Mouse (Mus musculus): ENCODE measurements around the gene Serbp1.
"Not testable (repeated sequence)": the region's sequence is repeated elsewhere in the genome, so short reads cannot be mapped to it uniquely, and the experiment has no call there.

The Serbp1 gene

DNA sequence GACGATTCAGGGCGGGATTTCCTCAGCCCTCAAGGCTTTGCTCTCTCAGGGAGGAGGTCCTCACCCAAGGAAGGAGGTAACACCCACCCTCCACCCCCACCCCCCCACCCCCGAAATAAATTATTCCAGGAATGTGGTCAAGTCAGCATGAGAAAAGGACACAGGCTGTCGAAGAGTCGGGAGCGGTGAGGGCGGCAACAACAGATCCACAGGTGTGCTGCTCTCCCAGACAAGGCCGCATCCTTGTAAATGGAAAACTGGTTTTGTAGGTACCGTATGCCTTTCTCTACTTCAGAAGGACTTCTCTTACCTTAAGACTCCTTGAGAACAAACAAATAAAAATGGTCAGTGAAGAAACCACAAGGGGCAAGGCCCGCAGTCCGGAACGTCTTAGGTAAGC is at the start of gene Serbp1:
Gene Serbp1, plus strand, starts transcription at position 200 of the 400 bp plus-strand sequence.
- DNase-seq (ENCODE audit: low read depth, low spot score): no peak

DNA sequence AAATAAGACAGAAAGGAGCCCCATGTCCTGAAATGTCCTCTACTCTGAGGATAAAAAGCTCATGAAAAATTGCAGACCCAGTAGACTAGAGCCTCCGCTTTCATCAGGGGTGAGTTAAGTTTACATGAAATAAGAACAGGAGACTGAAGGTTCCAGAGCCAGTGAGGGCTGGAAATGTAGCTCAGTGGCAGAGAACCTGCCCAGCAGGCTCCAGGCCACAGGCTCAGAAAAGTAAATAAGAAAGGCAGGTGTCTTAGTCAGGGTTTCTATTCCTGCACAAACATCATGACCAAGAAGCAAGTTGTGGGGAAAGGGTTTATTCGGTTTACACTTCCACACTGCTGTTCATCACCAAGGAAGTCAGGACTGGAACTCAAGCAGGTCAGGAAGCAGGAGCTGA is 44.4 kb upstream of the Serbp1 start:
- no peak for DNase-seq (ENCODE audit: low read depth, low spot score)

- no peak for DNase-seq (ENCODE audit: low read depth, low spot score)
These were observed 43.4 kb upstream of the Serbp1 start for GRCm38 (mm10) chr6:67194606-67195005.

DNA sequence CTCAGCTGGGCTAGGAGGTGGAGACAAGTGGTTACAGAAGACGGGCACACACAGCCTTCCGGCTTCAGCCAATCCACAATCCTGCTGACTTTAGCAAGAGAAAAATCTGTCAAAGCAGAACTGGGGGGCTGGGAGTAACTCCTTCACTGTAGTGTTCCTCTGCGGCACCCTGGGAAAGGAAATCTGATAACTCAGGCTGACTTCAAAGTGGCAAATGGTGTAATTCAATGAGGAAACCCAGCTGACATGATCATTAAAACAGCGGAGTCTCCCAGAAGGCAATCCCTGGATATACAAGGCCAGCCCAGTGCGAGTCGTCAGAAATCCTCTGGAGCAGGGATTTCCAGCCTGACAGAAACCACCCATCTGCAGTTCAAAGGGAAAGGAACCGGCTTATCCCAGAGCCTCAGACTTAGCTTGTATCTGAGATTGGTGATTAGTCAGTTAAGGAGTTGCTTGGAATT is 42.8 kb upstream of the Serbp1 start:
- no peak for DNase-seq (ENCODE audit: low read depth, low spot score)

GRCm38 (mm10) chr6:67196821-67197220 is 41.2 kb upstream of the Serbp1 start:
- no peak for DNase-seq (ENCODE audit: low read depth, low spot score)

- DNase-seq (ENCODE audit: low read depth, low spot score): peak; percentile 19
These were observed 39.9 kb upstream of the Serbp1 start for GRCm38 (mm10) chr6:67198085-67198484.

DNA sequence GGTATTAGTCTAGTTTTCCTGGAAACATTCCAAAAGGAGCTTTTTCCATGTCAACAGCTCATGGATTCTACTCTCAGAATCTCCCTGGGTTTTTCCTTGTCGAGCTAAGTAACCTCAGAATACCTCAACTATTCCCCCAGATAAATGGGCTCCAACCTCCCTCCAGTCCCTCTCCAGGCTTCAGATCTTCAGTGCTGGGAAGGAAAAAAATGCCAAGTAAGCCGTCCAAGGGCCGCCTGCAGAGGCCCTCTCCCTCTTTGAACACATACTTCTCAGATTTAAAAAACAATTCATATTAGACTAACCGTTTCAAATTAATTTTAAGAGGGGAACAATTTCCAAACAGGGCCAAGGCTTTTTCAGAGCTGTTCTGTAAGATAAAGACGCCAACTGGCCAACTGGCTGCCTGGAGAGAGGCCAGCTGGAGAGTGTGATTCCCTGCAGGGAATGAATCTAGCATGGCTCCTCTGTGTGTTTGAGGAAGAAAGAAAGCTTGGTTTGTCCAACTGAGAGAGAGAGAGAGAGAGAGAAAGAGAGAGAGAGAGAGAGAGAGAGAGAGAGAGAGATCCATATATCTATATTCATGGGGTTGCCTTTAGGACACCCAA is 37.2 kb upstream of the Serbp1 start:
- no peak for DNase-seq (ENCODE audit: low read depth, low spot score)

GRCm38 (mm10) chr6:67205081-67206037 is 32.6 kb upstream of the Serbp1 start:
- DNase-seq (ENCODE audit: low read depth, low spot score): no peak

- no peak for DNase-seq (ENCODE audit: low read depth, low spot score)
These were observed 25.6 kb upstream of the Serbp1 start for GRCm38 (mm10) chr6:67212362-67212761.

- DNase-seq (ENCODE audit: low read depth, low spot score): no peak
These were observed 24.4 kb upstream of the Serbp1 start for GRCm38 (mm10) chr6:67213429-67214098.

GRCm38 (mm10) chr6:67217402-67217801 is 20.6 kb upstream of the Serbp1 start:
- no peak for DNase-seq (ENCODE audit: low read depth, low spot score)

GRCm38 (mm10) chr6:67217846-67218245 is 20.1 kb upstream of the Serbp1 start:
- no peak for DNase-seq (ENCODE audit: low read depth, low spot score)

DNA sequence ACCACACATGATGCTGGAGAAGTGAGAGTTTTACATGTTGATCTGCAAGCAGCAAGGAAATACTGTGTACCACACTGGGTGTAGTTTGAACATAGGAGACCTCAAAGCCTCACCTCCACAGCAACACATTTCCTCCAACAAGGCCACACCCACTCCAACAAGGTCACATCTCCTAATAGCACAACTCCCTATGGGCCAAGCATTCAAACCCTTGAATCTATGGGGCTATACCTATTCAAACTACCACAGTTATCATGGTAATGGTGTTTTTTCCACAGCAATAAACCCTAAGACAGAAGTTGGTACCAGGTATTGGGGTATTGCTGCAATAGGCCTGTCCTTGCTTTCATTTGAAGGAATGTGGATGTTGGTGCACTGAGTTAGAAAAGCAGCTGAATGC is 19.4 kb upstream of the Serbp1 start:
- no peak for DNase-seq (ENCODE audit: low read depth, low spot score)

- not testable (repeated sequence) for DNase-seq (ENCODE audit: low read depth, low spot score)
These were observed 18.0 kb upstream of the Serbp1 start for GRCm38 (mm10) chr6:67219931-67220330.

DNA sequence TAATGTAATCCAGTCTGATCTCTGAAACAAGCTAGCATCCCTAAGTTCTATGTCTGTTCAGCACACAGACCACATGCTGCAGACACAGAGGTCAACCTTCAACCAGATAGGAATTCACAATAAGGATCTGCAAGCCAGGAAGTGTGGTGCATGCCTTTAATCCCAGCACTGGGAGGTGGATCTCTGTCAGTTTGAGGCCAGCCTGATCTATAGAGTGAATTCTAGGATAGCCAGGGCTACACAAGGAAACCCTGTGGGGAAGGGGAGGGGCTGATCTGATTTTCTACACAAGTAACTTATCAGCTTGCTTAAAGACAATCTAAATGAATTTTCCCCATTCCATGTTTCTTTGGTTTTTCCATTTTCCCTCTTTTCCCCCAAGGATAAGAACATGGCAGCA is 17.2 kb upstream of the Serbp1 start:
- DNase-seq (ENCODE audit: low read depth, low spot score): no peak

- DNase-seq (ENCODE audit: low read depth, low spot score): no peak
These were observed 14.9 kb upstream of the Serbp1 start for GRCm38 (mm10) chr6:67223082-67223481.

DNA sequence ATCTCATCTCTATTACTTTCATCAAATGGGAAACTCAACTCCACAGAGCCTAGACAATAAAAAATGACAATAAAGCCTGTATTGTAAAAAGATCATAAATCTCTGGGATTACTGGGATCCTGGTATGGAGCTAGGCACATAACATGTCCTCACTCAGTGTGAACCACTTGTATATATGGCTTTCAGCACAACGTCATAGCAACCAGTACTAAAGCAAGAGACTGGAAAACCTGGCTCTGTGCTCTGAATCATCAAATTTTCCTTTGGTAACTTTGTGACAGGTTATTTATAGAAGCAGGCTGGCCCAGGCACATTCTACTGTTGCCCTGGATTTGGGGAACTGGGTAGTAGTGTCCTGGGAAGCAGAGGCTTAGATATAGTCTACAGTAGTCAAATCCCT is 14.5 kb upstream of the Serbp1 start:
- no peak for DNase-seq (ENCODE audit: low read depth, low spot score)

GRCm38 (mm10) chr6:67226286-67226685 is 11.7 kb upstream of the Serbp1 start:
- DNase-seq (ENCODE audit: low read depth, low spot score): no peak

DNA sequence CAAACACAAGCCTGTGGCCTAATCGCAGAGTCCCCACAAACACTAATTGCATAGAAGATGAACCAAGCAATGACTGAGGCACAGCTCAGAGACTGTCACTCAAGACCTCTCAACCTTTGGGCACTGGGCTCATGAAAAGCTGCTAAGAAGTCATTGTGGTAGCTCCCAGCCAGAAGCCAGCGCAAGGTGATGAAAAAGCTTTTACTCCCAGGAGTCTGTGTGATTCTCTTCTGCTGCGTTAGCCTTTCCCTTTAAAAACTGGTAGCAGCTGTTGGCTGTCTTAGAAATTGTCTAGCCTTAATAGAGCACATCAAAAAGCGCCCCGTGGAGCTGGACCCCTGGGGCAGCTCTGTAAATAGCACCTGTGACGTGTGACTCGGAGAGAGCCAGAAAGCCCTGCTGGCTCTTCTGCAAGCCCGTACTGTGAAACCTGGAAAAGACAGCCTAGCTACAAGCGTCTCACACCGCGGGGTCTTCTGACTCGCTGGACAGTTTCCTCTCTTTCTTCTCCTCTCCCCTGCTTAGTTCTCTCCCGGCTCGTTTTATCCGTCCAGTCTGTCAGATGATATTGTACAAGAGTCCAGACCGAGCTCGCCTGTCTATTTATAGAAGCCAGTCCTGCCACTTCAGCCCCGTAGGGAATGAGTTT is 9.4 kb upstream of the Serbp1 start:
- DNase-seq (ENCODE audit: low read depth, low spot score): no peak

GRCm38 (mm10) chr6:67229521-67229920 is 8.5 kb upstream of the Serbp1 start:
- no peak for DNase-seq (ENCODE audit: low read depth, low spot score)

DNA sequence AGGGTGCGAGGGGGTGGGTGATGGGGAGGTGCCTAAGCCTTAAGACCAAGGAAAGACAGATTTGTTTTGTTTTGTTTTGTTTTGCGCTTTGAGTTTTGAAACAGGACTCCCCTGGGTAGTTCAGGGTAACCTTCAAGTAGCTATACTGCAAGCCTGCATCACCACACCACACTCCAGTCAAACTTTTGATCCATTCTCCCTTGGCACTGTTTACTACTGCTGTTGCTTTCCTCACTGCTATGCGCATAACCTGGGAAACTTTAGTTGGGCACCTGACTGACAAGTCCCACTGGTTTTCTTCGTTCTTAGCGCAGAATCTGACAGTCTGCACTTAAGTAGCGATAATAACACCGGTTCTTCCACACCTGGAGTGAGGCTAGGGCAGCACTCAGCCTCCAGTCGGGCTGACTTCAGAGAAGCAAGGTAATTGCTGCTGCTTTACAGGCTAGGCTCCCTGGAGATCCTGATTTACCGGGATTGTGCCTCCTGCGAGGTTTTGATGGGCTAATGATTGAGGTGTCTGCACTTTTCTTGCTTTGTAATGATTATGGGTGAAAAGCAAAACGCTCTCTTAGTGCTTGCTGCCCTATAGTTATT is 8.0 kb upstream of the Serbp1 start:
- no peak for DNase-seq (ENCODE audit: low read depth, low spot score)
